Mouse (Mus musculus) left cerebral cortex, adult 8-10 months (tissue): ENCODE measurements around the gene Rhox11. TPM values are rescaled to one million over a fixed set of nuclear protein-coding genes. Genes with fewer than 3 reads are reported as not detected.
"Not testable (repeated sequence)": the region's sequence is repeated elsewhere in the genome, so short reads cannot be mapped to it uniquely, and the experiment has no call there.

Experiments
- DNase-seq, 2 experiments: peaks; one replicate each; pipeline ENCODE4 v3.0.0; 2022; ENCODE audit warnings: low spot score in 2 of 2
- total RNA-seq, 4 experiments: library from RNA; stranded (reverse); gene quantifications; 2 replicates each; pipeline ENCODE4 v1.2.4; 2022

Rhox11 gene
- total RNA-seq = not detected

GRCm38 (mm10) chrX:38085041-38085440 is at the start of gene Rhox11:
Gene Rhox11, minus strand, starts transcription at chrX:38085141.
- no peak for DNase-seq

GRCm38 (mm10) chrX:38121478-38121877 is 36.5 kb upstream of the Rhox11 start:
- DNase-seq = no peak

GRCm38 (mm10) chrX:38120982-38121381 is 36.0 kb upstream of the Rhox11 start, which contains the start of gene Rhox13:
Gene Rhox13, plus strand, starts transcription at chrX:38121219.
- no peak for DNase-seq

- DNase-seq = no peak
Observed at GRCm38 (mm10) chrX:38110807-38111206, 25.9 kb upstream of the Rhox11 start, which contains the start of gene Rhox12. Gene Rhox12, minus strand, starts transcription at chrX:38110907.

GRCm38 (mm10) chrX:38084226-38084625 is 715 bp downstream of the Rhox11 start:
- DNase-seq = peak in 1 of 2 experiments; percentile 26

- no peak for DNase-seq
Observed at GRCm38 (mm10) chrX:38066175-38066574, 18.8 kb downstream of the Rhox11 start, which contains the start of gene Rhox10. Gene Rhox10, plus strand, starts transcription at chrX:38066475.

- DNase-seq = no peak
Observed at GRCm38 (mm10) chrX:38061544-38061943, 23.4 kb downstream of the Rhox11 start.

GRCm38 (mm10) chrX:38043014-38043413 is 41.9 kb downstream of the Rhox11 start, which contains the start of gene Btg1-ps2:
Gene Btg1-ps2, minus strand, starts transcription at chrX:38043114.
- not testable (repeated sequence) for DNase-seq

GRCm38 (mm10) chrX:38039666-38040065 is 45.3 kb downstream of the Rhox11 start:
- no peak for DNase-seq

GRCm38 (mm10) chrX:38033841-38034240 is 51.1 kb downstream of the Rhox11 start:
- no peak for DNase-seq

Other genes with a start within 250 kb of the Rhox11 start
- gene Rhox8, start 206.2 kb downstream of the Rhox11 start, total RNA-seq = not detected
- gene Rhox7b, start 187.9 kb downstream of the Rhox11 start, total RNA-seq = not detected
- not detected for gene Rhox9, start 183.4 kb downstream of the Rhox11 start, total RNA-seq
- not detected for gene Btg1-ps1, start 66.3 kb downstream of the Rhox11 start, total RNA-seq
- not detected for gene Btg1-ps2, start 42.0 kb downstream of the Rhox11 start, total RNA-seq
- gene Rhox10, start 18.7 kb downstream of the Rhox11 start, total RNA-seq = not detected
- gene Rhox12, start 25.8 kb upstream of the Rhox11 start, total RNA-seq = not detected
- not detected for gene Rhox13, start 36.1 kb upstream of the Rhox11 start, total RNA-seq
- 10 to 100 TPM; 20.6 to 26.4 (median 22.3) TPM for gene Zbtb33, start 104.7 kb upstream of the Rhox11 start, total RNA-seq
- 10 to 100 TPM; 20.8 to 24.7 (median 23.9) TPM for gene Tmem255a, start 167.3 kb upstream of the Rhox11 start, total RNA-seq
- not detected for gene Atp1b4, start 231.0 kb upstream of the Rhox11 start, total RNA-seq